Mouse (Mus musculus) common myeloid progenitor, adult 5-6 weeks (primary cell): ENCODE measurements around the gene Chchd6. TPM values are rescaled to one million over a fixed set of nuclear protein-coding genes. Genes with fewer than 3 reads are reported as not detected.

Source experiments
- ATAC-seq: replicated peaks from 2 replicates; pipeline ENCODE4 v1.8.0; 2016; ENCODE audit warnings: low read depth, mild to moderate bottlenecking, moderate TSS enrichment, inconsistent platforms; ENCODE audit not compliant: poor library complexity, severe bottlenecking
- total RNA-seq: library from RNA; stranded (forward); fragments of 200-1000, 187-1606 nt; gene quantifications from 2 replicates; pipeline ENCODE4 v1.2.3, GENCODE M21; 2017

Gene Chchd6
- total RNA-seq, 1 experiment from 2014 or later = 16.5 TPM

DNA sequence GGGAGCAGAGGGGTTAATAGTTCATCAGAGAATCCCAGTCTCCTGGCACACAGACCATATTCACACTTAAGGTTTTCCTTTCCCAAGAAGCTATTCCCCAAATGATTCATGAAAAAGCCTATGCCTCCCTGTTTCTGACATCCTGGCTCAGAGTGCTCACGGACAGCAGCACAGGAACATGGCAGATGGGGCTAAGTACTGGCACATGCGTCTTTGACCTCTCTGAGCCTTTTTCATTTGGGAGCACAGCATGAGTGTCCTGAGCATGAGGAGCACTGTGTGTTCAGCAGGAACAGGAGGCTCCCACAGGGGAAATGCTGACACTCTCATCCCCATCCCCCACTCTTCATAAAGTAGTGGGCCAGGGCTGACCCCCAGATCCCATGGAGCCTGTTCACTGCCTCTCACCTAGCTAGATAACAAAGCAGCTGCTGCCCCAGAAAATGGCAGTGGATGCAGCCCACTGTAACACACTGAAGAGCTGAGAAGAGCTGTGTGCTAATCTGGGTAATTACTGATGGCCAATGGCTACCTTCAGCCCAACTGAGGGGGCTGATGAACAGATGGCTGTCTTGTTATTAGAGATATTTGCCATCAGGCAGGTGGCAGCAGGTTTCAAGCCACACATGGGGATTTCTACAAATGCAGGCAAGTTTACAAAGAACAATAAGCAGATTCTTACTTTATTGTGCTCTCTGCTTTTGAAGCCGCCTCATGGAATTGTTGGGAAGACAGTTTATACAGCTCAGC lies 176.2 kb downstream of the Chchd6 start:
- no peak for ATAC-seq

DNA sequence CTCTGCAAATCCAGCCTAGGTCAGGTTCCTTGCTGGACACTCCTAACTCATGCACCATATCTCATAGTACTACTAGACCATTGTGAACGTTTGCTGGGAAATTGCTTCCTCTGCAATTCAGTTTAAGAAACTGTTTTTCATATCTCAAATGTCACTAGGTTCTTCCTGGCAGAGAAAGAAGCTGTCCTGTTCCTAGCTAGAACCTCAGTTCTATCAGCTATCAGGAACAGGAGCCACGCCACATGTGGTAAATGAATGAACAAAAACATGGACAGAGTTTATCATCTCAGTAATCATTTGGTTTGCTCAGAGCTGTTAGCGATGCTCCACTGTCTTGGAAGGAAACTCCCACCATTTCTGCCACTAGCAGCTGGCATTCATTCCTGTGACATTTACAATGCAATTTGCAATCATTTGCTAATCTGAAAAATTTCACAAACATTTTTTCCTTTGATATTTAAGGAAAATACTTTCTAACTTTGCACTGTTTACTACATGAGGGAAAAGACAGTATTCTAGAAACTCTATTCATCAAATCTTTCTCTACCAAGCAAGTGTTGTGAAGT lies 179.3 kb downstream of the Chchd6 start:
- no peak for ATAC-seq

DNA sequence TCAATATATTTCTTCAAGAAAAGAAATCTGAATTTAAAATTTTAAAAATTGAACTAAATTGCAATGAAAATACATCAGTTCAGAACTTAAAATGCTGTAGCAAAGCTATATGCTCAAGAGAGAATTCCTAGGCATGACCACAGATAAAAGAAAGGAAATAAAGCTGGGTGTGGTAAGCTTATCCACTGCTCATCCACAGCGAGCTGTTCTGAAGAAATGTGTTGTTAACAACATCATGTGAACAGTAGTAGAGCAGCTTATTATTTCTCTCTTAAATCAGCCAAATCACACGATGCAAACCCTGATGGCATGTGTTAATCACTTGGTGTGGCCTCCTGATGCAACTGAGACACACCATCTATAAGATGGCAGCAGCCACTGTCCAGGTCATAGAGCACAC lies 180.4 kb downstream of the Chchd6 start:
- ATAC-seq = peak; percentile 43; the same call in 1 of the 2 replicates

DNA sequence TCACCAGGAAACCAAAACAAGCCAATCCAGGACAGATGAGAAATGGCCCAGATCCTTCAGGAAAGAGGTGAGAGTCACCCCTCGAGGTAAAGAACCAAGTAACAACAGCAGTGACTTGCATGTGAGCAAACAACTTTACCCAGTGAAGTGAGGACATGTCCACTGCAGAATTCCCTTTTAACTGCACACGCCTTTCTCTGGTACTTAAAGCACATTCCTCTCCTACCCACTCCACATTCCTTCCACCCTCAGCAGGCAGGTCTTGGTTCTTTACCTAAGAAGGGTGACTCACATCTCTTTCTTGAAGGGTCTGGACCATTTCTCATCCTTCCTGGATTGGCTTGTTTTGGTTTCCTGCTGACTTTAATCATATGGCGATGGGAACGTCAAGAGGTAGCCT lies 181.3 kb downstream of the Chchd6 start:
- no peak for ATAC-seq

DNA sequence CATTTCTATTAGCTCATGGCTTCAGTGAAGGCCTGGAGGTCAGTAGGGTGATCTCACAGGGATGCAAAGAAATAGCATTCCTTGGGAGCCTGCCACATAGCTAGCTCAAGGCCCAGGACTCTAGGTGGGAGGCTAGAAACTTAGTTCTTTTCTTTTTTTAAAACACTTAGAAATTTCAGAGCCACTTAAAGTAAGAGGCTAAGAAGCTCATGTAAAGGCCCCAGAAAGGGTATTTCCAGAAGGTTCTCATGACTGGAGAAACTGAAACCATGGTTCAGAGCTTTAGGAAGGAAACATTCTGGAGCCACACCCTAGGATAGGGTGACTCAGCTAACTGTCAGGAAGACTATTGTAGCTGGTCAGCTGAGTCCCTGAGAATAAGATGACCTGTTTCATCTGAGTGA lies 182.0 kb downstream of the Chchd6 start:
- no peak for ATAC-seq

DNA sequence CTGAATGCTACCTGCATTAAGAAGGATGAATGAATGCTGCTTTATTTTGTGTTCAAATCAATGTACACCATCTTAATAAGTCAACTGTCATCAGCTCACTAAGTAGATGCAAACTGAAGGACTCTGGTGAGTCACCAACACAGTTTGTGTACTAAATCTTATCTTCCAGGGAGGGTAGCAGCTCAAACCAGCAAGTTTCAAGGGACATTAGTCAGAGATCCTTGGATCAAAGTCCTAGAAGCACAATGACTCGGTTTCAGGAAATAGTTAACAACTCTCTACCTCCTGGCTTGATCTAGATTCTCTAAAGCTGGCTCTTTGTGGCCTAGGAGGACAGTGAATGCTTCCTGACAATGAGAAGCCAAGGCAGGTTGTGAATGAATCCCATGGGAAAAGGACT lies 182.9 kb downstream of the Chchd6 start:
- ATAC-seq = no peak

DNA sequence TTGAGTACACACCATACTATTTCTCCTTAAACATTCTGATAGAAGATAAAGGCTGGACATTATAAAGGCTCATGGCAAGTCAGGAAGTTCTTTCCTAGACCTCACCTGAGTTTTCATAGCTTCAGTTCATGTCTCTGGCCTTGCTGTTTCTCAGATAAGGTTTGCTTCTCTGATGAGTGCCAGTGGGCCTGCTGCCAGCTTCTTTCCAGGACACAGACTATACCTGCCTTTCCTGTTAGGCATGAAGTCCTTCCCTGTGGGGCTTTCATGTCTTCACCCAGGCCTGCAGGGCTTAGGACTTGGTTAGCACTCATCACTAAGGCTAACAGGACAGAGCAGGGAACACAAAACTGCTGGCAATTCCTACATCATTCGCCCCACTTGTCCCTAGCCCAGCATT lies 186.4 kb downstream of the Chchd6 start:
- no peak for ATAC-seq

DNA sequence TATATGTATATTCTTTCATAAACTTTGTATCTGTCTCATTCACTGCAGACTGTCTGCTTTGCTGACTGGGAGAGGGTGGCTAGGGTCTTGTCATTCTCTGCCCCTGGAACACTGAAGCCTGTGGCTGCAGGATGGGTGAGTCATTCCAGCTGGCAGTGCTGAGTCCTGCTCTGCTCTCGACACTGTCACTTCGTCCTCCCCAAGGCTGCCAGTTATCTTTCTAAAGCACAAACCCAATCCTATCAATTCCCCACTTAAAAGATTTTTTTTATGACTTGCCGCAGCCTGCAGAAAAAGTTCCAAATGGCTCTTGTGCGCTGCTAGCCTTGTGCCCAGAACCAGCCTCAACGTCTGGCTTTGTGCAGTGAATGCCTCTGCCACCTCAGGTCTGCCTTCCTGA lies 187.2 kb downstream of the Chchd6 start:
- ATAC-seq = no peak

DNA sequence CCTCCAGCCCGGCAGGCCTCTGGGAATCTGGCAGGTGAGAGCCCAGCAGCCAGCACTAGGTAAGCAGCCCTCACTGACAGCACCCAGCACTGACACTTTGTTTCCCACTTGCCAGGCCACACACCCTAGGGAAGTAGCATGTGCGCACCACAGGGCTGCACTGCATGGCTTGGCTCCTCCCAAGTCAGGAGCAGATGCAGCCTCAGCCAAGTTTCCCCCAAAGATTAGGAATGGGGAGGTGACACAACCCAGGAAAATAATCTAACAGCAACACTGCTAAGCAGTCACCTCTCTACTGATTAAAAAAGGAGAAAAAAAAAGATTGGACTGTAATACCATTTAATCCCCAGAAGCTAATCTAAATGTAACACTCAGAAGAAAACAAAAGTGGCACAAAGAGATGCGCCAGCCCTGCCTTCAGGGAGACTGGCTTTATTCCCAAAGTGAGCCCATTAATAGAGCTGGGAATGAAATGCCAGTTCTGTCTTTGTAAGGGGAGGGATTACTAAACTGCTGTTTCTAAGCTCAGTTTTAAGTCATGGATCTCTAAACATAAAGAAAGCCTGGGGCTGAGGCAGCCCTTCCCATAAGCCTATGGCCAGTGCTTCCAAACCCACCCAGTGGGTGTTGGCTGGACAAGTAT lies 188.1 kb downstream of the Chchd6 start:
- ATAC-seq = peak; percentile 45; the same call in 1 of the 2 replicates

DNA sequence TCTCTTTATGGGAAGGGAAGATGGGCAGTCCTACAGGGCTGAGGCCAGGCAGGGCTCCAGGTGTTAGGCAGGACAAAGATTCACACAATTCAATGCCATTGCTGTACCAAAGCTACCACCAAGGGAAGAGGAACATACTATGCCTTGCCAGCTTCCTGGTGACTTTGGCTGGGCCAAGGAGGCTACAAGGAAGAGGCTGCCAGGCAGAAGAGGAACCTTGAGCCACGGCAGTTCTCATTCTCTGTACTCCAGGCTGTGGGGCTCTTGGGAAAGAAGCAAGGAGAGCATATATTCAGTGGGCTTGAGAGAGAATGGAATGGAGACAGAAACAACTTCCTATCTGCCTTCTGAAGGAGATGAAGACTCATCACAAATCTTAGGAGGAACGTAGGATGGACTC lies 190.5 kb downstream of the Chchd6 start:
- ATAC-seq = no peak

DNA sequence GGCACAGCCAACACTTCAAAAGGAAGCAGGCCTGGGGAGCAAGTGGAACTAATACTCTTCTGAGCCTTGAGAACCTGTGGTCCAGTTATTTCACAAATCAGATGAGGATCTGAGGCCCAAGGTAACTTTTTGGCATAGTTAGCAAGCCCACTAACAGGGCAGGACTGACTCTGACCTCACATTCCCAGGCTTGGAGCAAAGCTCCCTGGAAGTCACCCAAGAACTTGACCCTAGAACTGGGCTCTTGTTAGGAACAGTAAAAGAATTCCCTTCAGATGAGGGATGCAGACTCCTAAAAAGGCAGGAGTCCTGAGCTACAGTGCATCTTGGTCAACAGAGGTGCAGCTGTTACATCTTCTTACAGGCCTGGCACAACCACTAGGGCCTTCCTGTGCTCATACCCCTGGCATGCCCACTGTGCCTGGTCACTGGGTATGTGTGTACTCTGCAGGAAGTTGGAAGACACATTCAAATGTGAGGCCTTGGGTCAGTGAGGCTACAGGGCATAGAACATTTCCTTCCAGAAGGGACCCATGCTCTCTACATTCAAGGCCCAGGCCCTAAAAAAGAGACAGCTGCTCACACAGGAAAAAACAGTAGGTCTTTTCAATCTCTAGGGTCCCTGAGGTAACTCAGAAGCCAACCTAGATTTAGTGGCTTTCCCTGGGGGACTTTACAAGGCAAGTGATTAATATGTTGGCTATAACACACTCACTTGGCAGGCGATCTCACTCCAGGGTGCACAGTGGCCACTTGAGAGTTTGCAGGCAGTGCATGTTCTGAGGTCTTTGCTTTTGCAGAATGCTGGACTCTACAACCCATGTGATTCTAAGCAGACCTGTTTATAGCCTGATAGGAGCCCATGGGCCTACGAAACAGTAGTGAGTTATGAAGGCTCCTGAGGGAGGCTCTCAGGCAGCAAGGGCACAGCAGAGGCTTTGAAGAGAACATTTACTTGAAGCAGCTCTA lies 191.9 kb downstream of the Chchd6 start:
- ATAC-seq = no peak

DNA sequence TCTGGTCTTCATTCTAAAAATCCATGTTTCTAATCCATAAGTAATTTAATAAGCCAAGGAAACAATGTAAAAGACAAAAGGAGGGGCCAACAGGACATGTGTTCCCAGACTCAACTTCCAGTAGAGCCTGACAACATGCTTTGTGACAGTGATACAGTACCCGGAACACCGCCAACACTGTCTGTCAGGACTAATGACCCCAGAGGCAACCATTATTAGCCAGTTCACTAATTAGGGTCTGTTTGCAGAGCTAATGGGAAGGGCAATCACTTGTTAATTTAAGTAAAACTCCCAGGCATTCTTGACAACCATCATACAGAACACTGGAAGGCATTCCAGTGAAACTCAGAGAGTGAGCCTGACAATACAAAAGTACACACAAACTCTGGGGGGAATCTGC lies 193.0 kb downstream of the Chchd6 start:
- no peak for ATAC-seq

DNA sequence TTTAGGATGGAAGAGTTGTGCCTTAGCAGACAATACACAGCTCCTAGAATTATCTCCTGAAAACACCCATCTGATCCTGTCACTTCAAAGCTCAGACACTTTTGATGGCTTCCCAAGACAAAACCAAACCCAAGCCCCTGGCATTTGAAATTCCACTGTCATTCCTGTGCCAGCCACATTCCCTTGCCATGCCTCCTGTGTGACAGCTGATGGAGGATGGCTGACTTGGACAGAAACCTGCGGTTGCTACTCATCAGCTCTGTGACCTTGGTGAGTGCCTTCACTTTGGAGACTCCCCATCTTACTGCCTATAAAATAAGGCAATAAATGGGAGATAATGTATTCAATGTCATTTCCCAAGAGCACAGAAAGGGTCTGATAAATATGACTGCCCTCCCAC lies 195.9 kb downstream of the Chchd6 start:
- ATAC-seq = no peak

DNA sequence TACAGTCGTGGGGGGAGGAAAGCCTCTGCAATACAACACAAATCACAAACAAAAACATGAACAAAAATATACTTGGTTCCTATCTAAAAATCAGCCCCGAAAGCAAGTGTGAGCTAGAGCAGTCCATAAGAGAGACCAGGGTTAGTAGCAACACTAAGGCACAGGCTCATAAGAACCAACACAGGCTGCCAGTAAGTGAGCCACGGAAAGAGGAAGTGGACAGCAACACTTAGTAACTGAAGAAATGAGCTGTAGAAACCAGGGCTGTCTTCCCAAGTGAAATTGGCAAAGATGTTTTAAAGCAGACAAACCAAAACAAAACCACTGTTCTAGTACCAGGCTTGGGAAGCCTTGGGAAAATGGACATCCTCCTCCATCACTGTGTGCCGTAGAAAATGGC lies 197.5 kb downstream of the Chchd6 start:
- peak; percentile 95 for ATAC-seq

DNA sequence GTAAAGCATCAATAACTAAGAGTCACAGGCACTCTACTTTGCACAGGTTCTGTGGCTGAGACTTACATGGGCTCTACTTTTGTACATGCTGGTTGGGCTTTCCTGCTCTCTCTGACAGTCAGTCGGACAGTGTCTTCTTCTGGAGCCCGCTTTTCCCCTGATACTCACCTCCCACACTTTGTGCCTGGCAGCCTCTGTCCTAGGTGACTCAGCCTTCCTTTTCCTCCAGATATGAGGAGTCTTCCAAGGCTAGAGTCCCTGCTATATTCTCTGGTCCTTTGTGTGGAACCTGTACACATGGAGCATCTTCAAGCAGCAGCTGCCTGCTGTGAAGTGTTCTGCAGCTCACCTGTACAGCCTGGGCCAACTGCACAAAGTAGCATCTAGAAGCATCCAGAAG lies 201.6 kb downstream of the Chchd6 start:
- ATAC-seq = no peak

DNA sequence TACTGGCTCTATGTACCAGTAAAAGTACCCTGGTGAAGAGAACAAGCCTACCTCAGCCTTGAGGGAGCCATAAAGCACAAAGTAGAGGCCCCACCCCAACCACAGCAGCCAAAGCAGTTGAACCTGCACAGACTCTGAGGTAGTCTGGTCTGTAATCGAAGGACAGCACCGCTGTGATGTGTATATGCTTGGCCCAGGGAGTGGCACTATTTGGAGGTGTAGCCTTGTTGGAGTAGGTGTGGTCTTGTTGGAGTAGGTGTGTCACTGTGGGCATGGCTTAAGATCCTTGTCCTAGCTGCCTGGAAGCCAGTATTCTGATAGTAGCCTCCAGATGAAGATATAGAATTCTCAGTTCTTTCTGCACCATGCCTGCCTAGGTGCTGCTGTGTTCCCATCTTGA lies 203.2 kb downstream of the Chchd6 start:
- no peak for ATAC-seq

DNA sequence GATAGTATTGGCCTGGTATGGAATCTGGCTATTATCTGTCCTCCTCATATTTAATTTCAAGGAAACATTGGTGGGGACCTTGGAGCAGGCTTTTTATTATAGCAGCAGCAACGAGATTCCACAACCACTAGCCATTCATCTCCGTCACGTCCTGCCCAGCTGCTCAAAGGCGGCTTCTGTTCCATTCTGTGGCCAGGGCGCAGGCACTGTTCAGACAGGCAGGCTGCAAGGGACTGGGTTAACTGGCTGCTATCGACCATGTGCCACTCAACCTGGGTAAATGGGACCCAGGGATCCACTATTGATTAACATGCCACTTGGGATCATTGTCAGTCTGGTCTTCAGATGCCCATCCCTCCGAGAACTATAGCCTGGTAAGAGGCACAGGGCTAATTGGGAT lies 205.7 kb downstream of the Chchd6 start:
- ATAC-seq = no peak

DNA sequence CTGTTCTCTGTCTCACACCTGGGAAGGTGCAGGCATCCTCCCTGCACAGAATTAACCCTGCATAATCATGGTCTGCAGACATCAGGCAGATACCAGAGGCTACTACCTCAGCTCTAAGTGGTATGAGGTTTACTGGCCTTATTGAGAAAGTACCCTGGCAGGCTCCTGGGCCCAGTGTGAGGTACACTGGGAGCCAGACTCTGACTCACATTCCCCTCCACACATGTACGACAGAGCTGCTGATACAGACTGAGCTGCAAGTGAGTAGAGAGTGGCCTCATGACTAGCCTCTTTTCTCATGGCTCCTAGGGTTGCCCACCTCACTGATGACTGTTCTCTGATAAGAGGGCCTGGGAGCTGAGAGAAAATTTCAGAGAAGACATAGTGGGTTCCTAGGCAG lies 208.5 kb downstream of the Chchd6 start:
- ATAC-seq = no peak

DNA sequence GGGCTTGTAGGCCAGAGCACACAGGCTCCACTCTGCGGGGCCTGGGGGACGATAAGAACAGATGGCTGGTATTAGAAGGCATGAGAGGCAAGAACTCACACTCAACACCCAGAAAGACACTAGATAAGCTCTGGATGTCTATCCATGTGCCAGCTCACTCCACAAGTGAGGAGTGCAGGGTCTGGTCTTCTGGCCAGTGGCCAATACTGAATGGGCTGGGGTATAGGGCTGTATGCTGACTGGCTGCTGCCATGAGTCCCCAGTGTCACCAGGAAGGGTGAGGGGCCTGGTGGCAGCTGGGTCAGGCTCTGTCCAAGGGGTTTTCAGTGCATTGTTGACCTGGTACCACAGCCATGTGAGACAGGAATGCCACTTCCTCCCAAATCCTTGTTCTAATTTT lies 210.8 kb downstream of the Chchd6 start:
- no peak for ATAC-seq

DNA sequence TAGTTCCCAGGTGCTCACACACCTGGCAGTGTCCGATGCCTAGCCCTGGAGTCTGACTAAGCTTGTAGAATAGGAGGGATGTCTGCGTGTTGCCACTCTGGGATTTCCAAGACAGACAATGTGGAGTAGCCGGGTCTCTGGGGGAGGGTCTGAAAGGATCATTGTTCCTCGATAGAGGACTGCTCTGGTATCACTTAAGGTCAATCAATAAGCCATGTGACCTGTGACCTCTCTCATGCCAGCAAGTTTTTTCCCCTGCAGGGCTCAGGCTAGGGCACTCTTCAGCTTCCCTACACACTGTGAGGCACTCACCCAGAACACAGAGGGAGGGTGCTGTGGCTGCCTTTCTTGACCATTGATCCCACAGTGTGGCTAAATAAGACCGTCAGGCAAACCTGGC lies 213.6 kb downstream of the Chchd6 start:
- no peak for ATAC-seq

DNA sequence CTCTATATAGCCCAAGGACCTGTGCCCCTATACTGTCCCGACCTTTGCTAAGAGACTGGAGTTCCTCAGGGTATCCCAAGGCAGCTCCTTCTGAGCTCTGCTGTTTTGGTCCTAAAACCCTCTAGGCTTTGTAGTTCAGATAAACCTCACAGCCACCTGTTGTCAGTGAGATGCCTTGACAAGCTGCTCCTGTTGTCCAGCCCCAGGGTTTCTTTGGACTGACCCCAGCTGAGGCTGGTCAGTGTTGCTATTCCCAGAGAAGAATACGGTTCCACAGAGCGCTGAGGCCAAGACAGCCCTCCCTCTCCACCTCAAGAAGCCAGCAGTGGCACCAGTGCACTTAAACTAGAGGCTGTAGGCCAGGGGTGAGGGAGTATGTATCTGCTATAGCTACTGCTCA lies 214.3 kb downstream of the Chchd6 start:
- no peak for ATAC-seq
